Mouse (Mus musculus) thymus, adult 2 months (tissue): Measurements from ENCODE around the gene Serinc5. TPM values are rescaled to one million over a fixed set of nuclear protein-coding genes. Genes with fewer than 3 reads are reported as not detected.

Source experiments
- DNase-seq: peaks from one replicate; pipeline ENCODE4 v3.0.0; 2021
- H3K27ac ChIP-seq: fragments of 200-500 bp; 2 replicates; pipeline ENCODE4 v1.5.1; 2012; ENCODE audit warnings: low read length, control low read depth; ENCODE audit not compliant: control insufficient read depth, insufficient read depth
- H3K27me3 ChIP-seq: fragments of 200-500 bp; 2 replicates; pipeline ENCODE4 v1.6.1; 2012; ENCODE audit warnings: mild to moderate bottlenecking, low read length, moderate library complexity, mixed read lengths; ENCODE audit not compliant: control insufficient read depth, insufficient read depth
- H3K36me3 ChIP-seq: fragments of 200-500 bp; 2 replicates; pipeline ENCODE4 v1.6.1; 2012; ENCODE audit warnings: mild to moderate bottlenecking, low read length, moderate library complexity; ENCODE audit not compliant: control insufficient read depth, insufficient read depth
- H3K4me1 ChIP-seq: fragments of 200-500 bp; replicated peaks from 2 replicates; pipeline ENCODE4 v1.6.1; 2012; ENCODE audit warnings: low read length; ENCODE audit not compliant: control insufficient read depth, insufficient read depth
- H3K4me3 ChIP-seq: fragments of 200-500 bp; 2 replicates; pipeline ENCODE4 v1.5.1; 2012; ENCODE audit warnings: mild to moderate bottlenecking, low read length, control low read depth, moderate library complexity; ENCODE audit not compliant: control insufficient read depth, insufficient read depth
- CTCF ChIP-seq: fragments of 200-500 bp; IDR thresholded peaks from 2 replicates; pipeline ENCODE4 v1.5.1; 2012; ENCODE audit warnings: mild to moderate bottlenecking, control low read depth, low read length, moderate library complexity, borderline replicate concordance; ENCODE audit not compliant: control insufficient read depth, poor library complexity, insufficient read depth; ENCODE audit errors: extremely low read depth
- POLR2A ChIP-seq: fragments of 200-500 bp; IDR thresholded peaks from 2 replicates; pipeline ENCODE4 v1.6.1; 2012; ENCODE audit warnings: mild to moderate bottlenecking, low read length, control low read depth, moderate library complexity; ENCODE audit not compliant: control insufficient read depth, poor library complexity, insufficient read depth; ENCODE audit errors: extremely low read depth
- WGBS: fragments of 180-500 bp; shearing (Covaris S2); methylation state at CpG from one replicate; pipeline ENCODE4 v1.1.7; 2018; 5-methylcytosine and 5-hydroxymethylcytosine counted together
- polyA plus RNA-seq: library from polyadenylated mRNA; depleted of rRNA; stranded (reverse); fragments of >200 nt; gene quantifications from 2 replicates; pipeline ENCODE4 v1.2.3, GENCODE M21; 2012; rRNA removed

Serinc5 gene
- polyA plus RNA-seq, 1 experiment = 108 TPM

- TF ChIP-seq CTCF (no peak), POLR2A (no peak)
- no peaks in the 10 kb centered on the region for H3K4me1 ChIP-seq
- H3K27me3 ChIP-seq = no peaks in the 10 kb centered on the region
- 95% methylated on average over 12 of the region's 12 CpGs for WGBS
- no peaks in the 10 kb centered on the region for H3K36me3 ChIP-seq
- H3K4me3 ChIP-seq = no peak overlapping the region
- DNase-seq = no peak
- no peak overlapping the region for H3K27ac ChIP-seq
Measured at GRCm38 (mm10) chr13:92757972-92758585, 147.2 kb downstream of the Serinc5 start.

GRCm38 (mm10) chr13:92759096-92759495, 148.2 kb downstream of the Serinc5 start:
- no peaks in the 10 kb centered on the region for H3K27me3 ChIP-seq
- no peak for DNase-seq
- H3K36me3 ChIP-seq = no peaks in the 10 kb centered on the region
- no peak overlapping the region for H3K4me3 ChIP-seq
- H3K27ac ChIP-seq = no peak overlapping the region
- WGBS = 92% methylated on average over 4 of the region's 4 CpGs
- TF ChIP-seq POLR2A = no peak
- no peak for TF ChIP-seq CTCF
- no peaks in the 10 kb centered on the region for H3K4me1 ChIP-seq

- Histone ChIP-seq H3K4me1 (no peaks in the 10 kb centered on the region), H3K27me3 (no peaks in the 10 kb centered on the region), H3K27ac (no peak overlapping the region), H3K4me3 (no peak overlapping the region), H3K36me3 (no peaks in the 10 kb centered on the region)
- WGBS = 91% methylated on average over 6 of the region's 6 CpGs
- no peak for DNase-seq
- TF ChIP-seq CTCF = no peak
Measured at GRCm38 (mm10) chr13:92760519-92760918, 149.6 kb downstream of the Serinc5 start.

Other genes with a start within 250 kb of the Serinc5 start
- 0.04 and 0.05 TPM in 2 replicates for gene Ankrd34b, start 185.2 kb upstream of the Serinc5 start, polyA plus RNA-seq
- gene Fam151b, start 127.1 kb upstream of the Serinc5 start, polyA plus RNA-seq = 1.1 and 1.2 TPM in 2 replicates
- 3.3 and 3.9 TPM in 2 replicates for gene Zfyve16, start 80.2 kb upstream of the Serinc5 start, polyA plus RNA-seq
- gene Spz1, start 34.9 kb upstream of the Serinc5 start, polyA plus RNA-seq = 0.15 and 0.22 TPM in 2 replicates
- 2.6 and 3.4 TPM in 2 replicates for gene Thbs4, start 183.7 kb downstream of the Serinc5 start, polyA plus RNA-seq
- gene Mtx3, start 233.7 kb downstream of the Serinc5 start, polyA plus RNA-seq = 5.4 and 5.7 TPM in 2 replicates